Mouse (Mus musculus) liver, embryonic 11.5 days (tissue): Measurements from ENCODE around the gene Glt8d2. TPM values are rescaled to one million over a fixed set of nuclear protein-coding genes. Genes with fewer than 3 reads are reported as not detected.

Experiments used
- ATAC-seq: fragments of 200-750 bp; cut with Nextera tagmentation; replicated peaks from 2 replicates; pipeline ENCODE4 v1.8.0; 2017; ENCODE audit warnings: moderate number of reproducible peaks, mild to moderate bottlenecking, moderate TSS enrichment, moderate library complexity; ENCODE audit not compliant: low FRiP score
- DNase-seq: peaks from one replicate; pipeline ENCODE4 v3.0.0-alpha.2; 2017; ENCODE audit warnings: low spot score
- H3K27ac ChIP-seq: fragments of 300-500 bp; sonication (generic); 2 replicates; pipeline ENCODE4 v1.5.1; 2014; ENCODE audit warnings: mild to moderate bottlenecking, low read depth, low read length, control low read depth
- H3K27me3 ChIP-seq: fragments of 300-500 bp; sonication (generic); replicated peaks from 2 replicates; pipeline ENCODE4 v1.6.1; 2014; ENCODE audit warnings: low read length, mixed read lengths; ENCODE audit not compliant: control insufficient read depth, insufficient read depth
- H3K36me3 ChIP-seq: fragments of 300-500 bp; sonication (generic); 2 replicates; pipeline ENCODE4 v1.6.1; 2014; ENCODE audit warnings: mild to moderate bottlenecking, low read length, moderate library complexity, mixed read lengths; ENCODE audit not compliant: control insufficient read depth, insufficient read depth
- H3K4me1 ChIP-seq: fragments of 300-500 bp; sonication (generic); replicated peaks from 2 replicates; pipeline ENCODE4 v1.6.1; 2014; ENCODE audit warnings: low read length, mixed read lengths; ENCODE audit not compliant: control insufficient read depth, insufficient read depth
- H3K4me2 ChIP-seq: fragments of 300-500 bp; sonication (generic); 2 replicates; pipeline ENCODE4 v1.6.1; 2014; ENCODE audit warnings: mild to moderate bottlenecking, control low read depth, moderate library complexity
- H3K4me3 ChIP-seq: fragments of 300-500 bp; sonication (generic); 2 replicates; pipeline ENCODE4 v1.5.1; 2014; ENCODE audit warnings: low read depth, low read length, control low read depth
- H3K9ac ChIP-seq: fragments of 300-500 bp; sonication (generic); 2 replicates; pipeline ENCODE4 v1.6.1; 2014; ENCODE audit warnings: low read depth, low read length, control low read depth
- H3K9me3 ChIP-seq: fragments of 300-500 bp; sonication (generic); 2 replicates; pipeline ENCODE4 v1.6.1; 2016; ENCODE audit warnings: low read length, inconsistent platforms, mixed read lengths; ENCODE audit not compliant: control insufficient read depth
- WGBS: fragments of 180-500 bp; shearing (Covaris S2); extraction: QIAGEN DNeasy Blood & Tissue Kit; methylation state at CpG from one replicate; pipeline ENCODE4 v1.1.7; 2014; 5-methylcytosine and 5-hydroxymethylcytosine counted together
- polyA plus RNA-seq: library from polyadenylated mRNA; unstranded; fragments of >200 nt; fragmentation: Nextera tagmentation; extraction: Ambion mirVana; gene quantifications from 2 replicates; pipeline ENCODE4 v1.2.1, GENCODE M21; 2014

Glt8d2 gene
- polyA plus RNA-seq, 1 experiment from 2014 or later: 1.2 TPM

DNA sequence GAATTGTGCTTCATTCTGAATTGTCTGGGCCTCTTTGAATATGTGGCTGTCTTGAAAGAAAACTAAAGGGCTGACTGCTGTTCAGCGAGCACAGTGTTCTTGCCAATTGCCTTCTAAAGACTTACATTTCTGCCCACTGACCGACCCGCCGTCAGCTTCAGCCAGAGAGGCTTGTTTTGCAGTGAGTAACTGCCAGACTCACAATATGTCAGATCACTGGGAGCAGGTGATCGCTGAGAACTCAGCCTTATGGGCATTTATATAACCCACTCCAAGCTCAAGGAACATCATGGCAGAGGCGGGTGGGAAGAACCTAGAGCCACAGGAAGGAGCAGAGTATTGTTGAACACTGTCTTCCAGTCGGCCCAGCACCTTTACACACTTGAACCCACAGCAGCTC, 8.8 kb downstream of the Glt8d2 start:
- DNase-seq: peak; percentile 5
- 83% methylated on average over 7 of the region's 7 CpGs for WGBS
- Histone ChIP-seq H3K4me1 (no peaks in the 10 kb centered on the region), H3K9me3 (no peaks in the 10 kb centered on the region), H3K36me3 (no peaks in the 10 kb centered on the region), H3K4me2 (no peak overlapping the region), H3K9ac (no peak overlapping the region), H3K4me3 (no peak overlapping the region), H3K27ac (no peak overlapping the region), H3K27me3 (no peaks in the 10 kb centered on the region)
- ATAC-seq: no peak

DNA sequence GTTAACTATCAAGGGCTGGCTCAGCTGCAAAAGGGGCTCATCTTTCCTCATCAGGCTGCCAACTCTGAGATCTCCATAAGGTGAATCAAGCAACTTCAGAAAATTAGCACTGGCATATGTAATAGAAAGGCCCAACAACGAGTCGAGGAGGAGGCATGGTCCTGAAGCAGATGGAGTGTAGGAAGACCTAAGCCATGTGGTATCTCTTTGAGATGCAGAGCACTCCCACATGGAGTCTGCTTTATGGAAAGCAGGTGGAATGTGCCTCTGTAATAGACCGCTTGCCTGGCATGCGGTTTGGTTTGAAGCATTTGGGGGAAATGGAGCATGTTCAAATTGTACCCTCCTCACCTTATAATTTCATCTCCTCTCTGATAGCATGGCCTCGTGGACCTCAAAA, 9.7 kb downstream of the Glt8d2 start:
- 85% methylated on average over 5 of the region's 5 CpGs for WGBS

DNA sequence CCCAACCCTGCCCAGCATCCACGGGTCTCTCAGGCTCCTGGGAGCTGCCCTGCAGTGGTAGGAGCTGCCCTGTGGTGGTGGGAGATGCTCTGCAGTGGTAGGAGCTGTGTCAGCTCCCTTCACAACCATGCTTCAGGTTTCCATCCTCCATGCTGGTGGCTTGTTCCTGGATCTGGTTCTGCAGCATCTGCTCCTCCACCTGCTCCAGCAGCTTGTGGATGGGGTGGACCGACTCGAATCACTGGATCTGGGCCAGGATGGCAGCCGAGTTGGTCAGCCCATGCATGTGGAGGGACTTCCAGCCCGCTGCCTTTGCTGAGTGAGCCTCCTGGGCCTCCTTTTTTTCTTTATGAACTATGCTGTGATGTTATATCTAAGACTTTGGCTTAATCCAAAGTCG, 13.5 kb downstream of the Glt8d2 start:
- Histone ChIP-seq H3K4me1 (no peaks in the 10 kb centered on the region), H3K4me3 (no peak overlapping the region), H3K4me2 (no peak overlapping the region), H3K9me3 (no peaks in the 10 kb centered on the region), H3K27ac (no peak overlapping the region), H3K27me3 (no peaks in the 10 kb centered on the region), H3K9ac (no peak overlapping the region), H3K36me3 (no peaks in the 10 kb centered on the region)
- 80% methylated on average over 6 of the region's 6 CpGs for WGBS
- no peak for ATAC-seq
- peak; percentile 29 for DNase-seq

More for the DNA sequence above, 9.7 kb downstream of the Glt8d2 start:
- no peaks in the 10 kb centered on the region for H3K27me3 ChIP-seq
- H3K27ac ChIP-seq: no peak overlapping the region
- peak; percentile 12 for DNase-seq
- no peak overlapping the region for H3K4me2 ChIP-seq
- H3K4me1 ChIP-seq: no peaks in the 10 kb centered on the region
- no peaks in the 10 kb centered on the region for H3K36me3 ChIP-seq
- H3K9ac ChIP-seq: no peak overlapping the region
- H3K4me3 ChIP-seq: no peak overlapping the region
- H3K9me3 ChIP-seq: no peaks in the 10 kb centered on the region
- ATAC-seq: no peak

DNA sequence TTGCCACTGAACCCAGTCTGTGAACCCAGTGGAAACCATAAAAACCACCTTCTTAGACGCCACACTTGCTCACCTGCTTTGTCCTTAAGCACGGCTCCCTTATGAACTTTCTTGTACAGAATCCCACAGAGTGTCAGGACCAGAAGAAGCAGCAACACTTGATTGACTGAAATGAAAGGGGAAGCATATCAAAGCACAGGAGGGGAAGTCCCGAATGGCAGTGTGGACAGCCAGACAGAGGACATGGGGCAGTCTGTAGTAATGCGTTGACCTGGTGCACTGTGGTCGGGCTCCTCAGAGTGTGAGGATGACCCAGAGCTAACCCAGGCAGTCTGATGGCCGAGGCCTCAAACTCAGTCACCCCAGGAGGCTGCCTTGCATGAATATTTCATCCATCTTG, 20.2 kb downstream of the Glt8d2 start:
- Histone ChIP-seq H3K36me3 (no peaks in the 10 kb centered on the region), H3K4me1 (no peaks in the 10 kb centered on the region), H3K4me2 (no peak overlapping the region), H3K4me3 (no peak overlapping the region), H3K9ac (no peak overlapping the region), H3K9me3 (no peaks in the 10 kb centered on the region), H3K27me3 (no peaks in the 10 kb centered on the region), H3K27ac (no peak overlapping the region)
- DNase-seq: no peak
- whole genome bisulfite sequencing: 56% methylated on average over 6 of the region's 6 CpGs
- no peak for ATAC-seq

DNA sequence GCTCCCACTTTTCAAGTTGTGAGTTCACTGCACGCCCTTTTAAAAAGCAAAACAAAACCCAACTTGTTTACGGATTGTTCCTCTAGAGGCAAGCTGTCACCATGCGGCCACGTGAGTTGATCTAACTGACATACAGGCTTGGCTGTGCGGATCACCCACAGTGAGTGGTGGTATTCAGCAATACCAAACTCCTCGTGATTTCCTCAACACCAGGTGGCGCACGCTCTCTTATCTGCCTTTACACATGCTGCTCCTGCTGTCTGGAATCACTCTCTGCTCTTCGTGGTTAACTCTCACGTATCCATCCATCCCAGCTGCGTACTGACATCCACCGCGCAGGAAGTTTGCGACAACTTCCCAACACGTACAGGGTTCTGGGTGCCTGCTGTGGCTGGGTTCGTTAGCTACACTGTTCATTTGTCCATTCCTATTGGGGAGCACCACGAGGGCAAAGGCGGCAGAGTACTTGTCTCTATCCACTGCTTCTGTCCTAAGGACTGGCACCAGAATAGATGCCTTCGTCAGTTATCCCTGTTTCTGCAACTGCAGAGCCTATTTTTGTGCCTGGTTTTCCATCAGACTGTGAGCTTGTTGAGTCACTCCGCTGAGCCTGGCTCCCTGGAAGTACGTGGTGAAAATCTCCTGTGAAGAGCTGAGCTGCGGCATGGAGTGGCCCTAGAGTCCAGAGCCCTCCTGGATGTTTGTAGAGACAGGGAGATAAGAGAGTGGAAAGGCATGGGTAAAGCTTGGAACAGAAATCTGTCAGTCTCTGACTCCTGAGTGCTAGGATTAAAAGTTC, 23.8 kb downstream of the Glt8d2 start:
- Histone ChIP-seq H3K36me3 (no peaks in the 10 kb centered on the region), H3K27ac (no peak overlapping the region), H3K9ac (no peak overlapping the region), H3K4me3 (no peak overlapping the region), H3K4me2 (peak overlapping the region; percentile 53), H3K4me1 (no peaks in the 10 kb centered on the region), H3K9me3 (no peaks in the 10 kb centered on the region), H3K27me3 (no peaks in the 10 kb centered on the region)
- WGBS: 17% methylated on average over 22 of the region's 22 CpGs
- DNase-seq (peak; percentile 75), ATAC-seq (peak; percentile 91)

DNA sequence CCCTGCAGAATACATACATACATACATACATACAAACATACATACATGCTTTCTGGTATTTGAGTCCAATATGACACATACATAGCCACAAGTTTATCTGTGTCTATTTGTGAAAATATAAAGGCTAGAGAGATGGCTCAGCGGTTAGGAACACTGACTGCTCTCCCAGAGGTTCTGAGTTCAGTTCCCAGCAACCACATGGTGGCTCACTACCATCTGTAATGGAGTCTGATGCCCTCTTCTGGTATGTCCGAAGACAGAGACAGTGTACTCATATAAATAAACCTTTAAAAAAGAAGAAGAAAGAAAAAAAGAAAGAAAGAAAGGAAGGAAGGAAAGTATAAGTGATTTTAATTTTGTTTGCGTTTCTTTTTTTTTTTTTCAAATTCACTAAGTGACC, 24.5 kb downstream of the Glt8d2 start:
- H3K4me2 ChIP-seq: no peak overlapping the region; the same call in 1 of the 2 replicates
- no peak for DNase-seq
- no peak overlapping the region for H3K4me3 ChIP-seq
- no peaks in the 10 kb centered on the region for H3K36me3 ChIP-seq
- no peak overlapping the region for H3K27ac ChIP-seq
- ATAC-seq: no peak
- H3K9me3 ChIP-seq: no peaks in the 10 kb centered on the region
- no peak overlapping the region for H3K9ac ChIP-seq
- WGBS: 56% methylated on average over 3 of the region's 3 CpGs
- no peaks in the 10 kb centered on the region for H3K4me1 ChIP-seq
- H3K27me3 ChIP-seq: no peaks in the 10 kb centered on the region

DNA sequence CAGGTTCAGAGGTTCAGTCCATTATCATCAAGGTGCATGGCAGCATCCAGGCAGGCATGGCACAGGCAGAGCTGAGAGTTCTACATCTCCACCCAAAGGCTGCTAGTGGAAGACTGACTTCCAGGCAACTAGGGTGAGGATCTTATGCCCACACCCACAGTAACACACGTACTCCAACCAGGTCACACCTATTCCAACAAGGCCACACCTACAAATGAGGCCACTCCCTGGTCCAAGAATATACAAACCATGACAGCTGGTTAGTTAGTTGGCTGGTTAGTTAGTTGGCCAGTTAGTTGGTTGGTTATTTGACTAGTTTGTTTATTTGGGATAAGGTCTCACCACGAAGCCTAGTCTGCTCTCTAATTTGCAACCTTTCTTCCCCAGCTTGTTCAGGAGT, 27.2 kb downstream of the Glt8d2 start:
- WGBS: 75% methylated on average over 2 of the region's 2 CpGs
- Histone ChIP-seq H3K27ac (no peak overlapping the region), H3K27me3 (no peaks in the 10 kb centered on the region), H3K36me3 (no peaks in the 10 kb centered on the region), H3K9ac (no peak overlapping the region), H3K4me2 (no peak overlapping the region), H3K9me3 (no peaks in the 10 kb centered on the region), H3K4me3 (no peak overlapping the region), H3K4me1 (no peaks in the 10 kb centered on the region)
- no peak for ATAC-seq
- DNase-seq: no peak

DNA sequence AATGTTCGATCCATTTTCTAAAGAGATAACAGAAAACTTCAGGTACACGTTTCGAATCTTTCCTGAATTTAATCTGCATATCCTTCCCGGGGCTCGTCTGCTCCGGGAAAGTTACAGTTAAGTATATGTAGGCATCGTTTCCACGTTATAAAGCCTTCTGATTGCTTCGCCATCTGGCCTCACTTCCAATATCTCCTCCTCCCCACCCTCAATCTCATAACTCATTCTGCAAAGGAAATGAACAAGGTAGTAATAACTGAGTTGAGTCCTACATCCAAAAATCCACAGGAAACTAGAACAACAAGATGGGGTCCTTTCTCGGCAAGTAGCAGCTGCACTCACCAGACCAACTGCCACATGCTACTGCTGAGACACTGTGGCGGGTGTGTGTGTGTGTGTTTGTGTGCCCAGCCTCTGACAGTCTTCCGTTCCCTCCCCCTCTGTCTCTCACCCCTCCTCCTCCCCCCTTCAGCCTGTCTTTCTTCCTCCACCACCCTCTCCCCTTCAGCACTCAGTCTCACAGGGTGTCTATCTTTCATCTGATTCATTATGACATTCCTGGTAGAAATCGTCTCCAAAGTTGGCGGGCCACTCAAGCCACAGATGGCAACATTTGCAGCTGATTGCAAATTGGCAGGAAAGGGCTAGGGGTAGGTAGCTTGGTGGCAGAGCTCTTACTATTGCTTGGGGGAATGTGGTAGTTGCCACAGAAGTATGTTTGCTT, 28.0 kb downstream of the Glt8d2 start:
- Histone ChIP-seq H3K4me3 (no peak overlapping the region), H3K9me3 (no peaks in the 10 kb centered on the region), H3K4me2 (no peak overlapping the region), H3K4me1 (no peaks in the 10 kb centered on the region), H3K27me3 (no peaks in the 10 kb centered on the region), H3K36me3 (no peaks in the 10 kb centered on the region), H3K9ac (no peak overlapping the region), H3K27ac (no peak overlapping the region)
- 73% methylated on average over 14 of the region's 14 CpGs for WGBS
- DNase-seq: no peak
- ATAC-seq: no peak

DNA sequence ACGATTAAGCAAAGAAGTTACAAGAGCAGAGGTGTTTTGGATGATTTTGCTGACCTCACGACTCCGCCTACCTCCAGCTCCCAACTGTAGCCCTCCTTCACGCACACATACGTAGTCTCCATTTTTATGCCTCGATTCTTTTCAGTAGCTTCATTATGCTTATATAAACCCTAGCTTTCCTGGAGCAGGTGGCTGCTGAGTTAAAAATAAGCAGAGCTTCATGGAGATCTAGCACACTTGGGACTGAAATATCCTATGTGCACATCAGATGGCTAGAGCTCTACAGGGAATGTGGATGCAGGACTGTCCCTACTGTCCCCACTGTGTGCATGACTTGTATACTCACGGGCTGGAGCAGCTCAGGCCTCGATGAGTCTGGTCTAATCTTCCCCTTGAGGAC, 28.6 kb downstream of the Glt8d2 start:
- ATAC-seq (no peak), DNase-seq (no peak)
- Histone ChIP-seq H3K9me3 (no peaks in the 10 kb centered on the region), H3K27ac (no peak overlapping the region), H3K27me3 (no peaks in the 10 kb centered on the region), H3K36me3 (no peaks in the 10 kb centered on the region), H3K4me2 (no peak overlapping the region), H3K4me3 (no peak overlapping the region), H3K4me1 (no peaks in the 10 kb centered on the region), H3K9ac (no peak overlapping the region)
- 83% methylated on average over 8 of the region's 8 CpGs for WGBS
